Mouse (Mus musculus): Measurements from ENCODE around the gene Dnajc16.

The Dnajc16 gene

GRCm38 (mm10) chr4:141790524-141790990, at the start of gene Dnajc16:
TSS of gene Dnajc16 (minus strand) at chr4:141790931.
- peak; percentile 93 for DNase-seq (ENCODE audit: low spot score)

- DNase-seq (ENCODE audit: low spot score): no peak
Observed at GRCm38 (mm10) chr4:141834536-141835095, 43.9 kb upstream of the Dnajc16 start.

- no peak for DNase-seq (ENCODE audit: low spot score)
Observed at GRCm38 (mm10) chr4:141833911-141834310, 43.2 kb upstream of the Dnajc16 start.

- DNase-seq (ENCODE audit: low spot score): no peak
Observed at GRCm38 (mm10) chr4:141831361-141831760, 40.6 kb upstream of the Dnajc16 start.

GRCm38 (mm10) chr4:141830381-141830780, 39.6 kb upstream of the Dnajc16 start:
- DNase-seq (ENCODE audit: low spot score): no peak

- DNase-seq (ENCODE audit: low spot score): no peak
Observed at GRCm38 (mm10) chr4:141828177-141828576, 37.4 kb upstream of the Dnajc16 start.

GRCm38 (mm10) chr4:141827401-141827800, 36.7 kb upstream of the Dnajc16 start:
- DNase-seq (ENCODE audit: low spot score): no peak

GRCm38 (mm10) chr4:141826060-141826459, 35.3 kb upstream of the Dnajc16 start, which contains the start of gene Cela2a:
TSS of gene Cela2a (minus strand) at chr4:141826160.
- no peak for DNase-seq (ENCODE audit: low spot score)

GRCm38 (mm10) chr4:141822979-141823378, 32.2 kb upstream of the Dnajc16 start:
- DNase-seq (ENCODE audit: low spot score): no peak

GRCm38 (mm10) chr4:141822089-141822488, 31.4 kb upstream of the Dnajc16 start:
- no peak for DNase-seq (ENCODE audit: low spot score)

- DNase-seq (ENCODE audit: low spot score): no peak
Observed at GRCm38 (mm10) chr4:141821178-141821577, 30.4 kb upstream of the Dnajc16 start.

- DNase-seq (ENCODE audit: low spot score): no peak
Observed at GRCm38 (mm10) chr4:141819316-141819715, 28.6 kb upstream of the Dnajc16 start.

GRCm38 (mm10) chr4:141818861-141819260, 28.1 kb upstream of the Dnajc16 start:
- DNase-seq (ENCODE audit: low spot score): no peak

GRCm38 (mm10) chr4:141817706-141818105, 27.0 kb upstream of the Dnajc16 start:
- DNase-seq (ENCODE audit: low spot score): no peak

- DNase-seq (ENCODE audit: low spot score): no peak
Observed at GRCm38 (mm10) chr4:141816776-141817655, 26.3 kb upstream of the Dnajc16 start.

- DNase-seq (ENCODE audit: low spot score): no peak
Observed at GRCm38 (mm10) chr4:141816267-141816666, 25.5 kb upstream of the Dnajc16 start.

GRCm38 (mm10) chr4:141811375-141811774, 20.6 kb upstream of the Dnajc16 start:
- no peak for DNase-seq (ENCODE audit: low spot score)

- no peak for DNase-seq (ENCODE audit: low spot score)
Observed at GRCm38 (mm10) chr4:141810975-141811374, 20.2 kb upstream of the Dnajc16 start.

GRCm38 (mm10) chr4:141809850-141810464, 19.2 kb upstream of the Dnajc16 start:
- no peak for DNase-seq (ENCODE audit: low spot score)

GRCm38 (mm10) chr4:141805886-141806285, 15.2 kb upstream of the Dnajc16 start:
- DNase-seq (ENCODE audit: low spot score): no peak

GRCm38 (mm10) chr4:141804105-141804504, 13.4 kb upstream of the Dnajc16 start:
- no peak for DNase-seq (ENCODE audit: low spot score)

GRCm38 (mm10) chr4:141797545-141797944, 6.8 kb upstream of the Dnajc16 start:
- DNase-seq (ENCODE audit: low spot score): no peak

GRCm38 (mm10) chr4:141796954-141797353, 6.2 kb upstream of the Dnajc16 start:
- DNase-seq (ENCODE audit: low spot score): no peak
